Mouse (Mus musculus) liver, adult 2 months (tissue): ENCODE measurements around the gene Abca4.

Source experiments
- CTCF ChIP-seq: fragments of 200-500 bp; IDR thresholded peaks from 2 replicates; pipeline ENCODE4 v1.5.1; 2011; ENCODE audit warnings: low read depth, low read length, control low read depth
- POLR2A ChIP-seq: fragments of 200-500 bp; IDR thresholded peaks from 2 replicates; pipeline ENCODE4 v1.6.1; 2011; ENCODE audit warnings: low read length, control low read depth; ENCODE audit not compliant: insufficient read depth; ENCODE audit errors: extremely low read depth

- TF ChIP-seq POLR2A, result no peak
- TF ChIP-seq CTCF, result no peak
These were observed 3.2 kb downstream of the Abca4 start for GRCm38 (mm10) chr3:122047402-122047801.
